9 mouse cellular contexts compared by ENCODE assay signal in the genomic region with DNA sequence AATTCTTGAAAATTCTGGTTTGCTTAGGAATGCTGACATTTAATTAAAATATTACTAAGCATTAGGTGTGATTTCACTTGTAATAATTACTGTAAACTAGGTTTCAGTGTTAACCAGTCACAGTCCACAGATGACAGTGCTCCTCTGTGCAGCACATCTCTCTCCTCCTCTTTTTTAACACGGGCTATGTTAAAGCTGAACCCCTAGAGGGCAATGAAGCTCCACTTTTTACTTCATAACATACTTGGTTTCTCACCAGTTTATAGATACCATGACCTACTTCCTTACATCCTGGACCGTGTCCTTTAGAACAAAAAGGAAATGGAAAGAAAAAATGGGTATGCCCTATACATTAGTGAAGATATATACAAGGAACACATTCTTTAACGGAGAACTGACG. TPM values are rescaled to one million over a fixed set of nuclear protein-coding genes. Genes with fewer than 3 reads are reported as not detected.
DNase-seq lines count a peak whose midpoint lies in the region; ATAC-seq lines count a peak whose summit lies in the region.
"Had no signal": no experiment of that assay in that cellular context is flagged by ENCODE, and none has a peak within 500 bp of the region (broad histone marks: within the 10 kb centered on the region; RNA-seq: fewer than 3 reads in every experiment).

No protein-coding gene starts in this region.

- 37% methylated on average over 4 of the region's 4 CpGs for WGBS in lung, embryonic 15.5 days
- WGBS in embryonic facial prominence, embryonic 14.5 days = 47% methylated on average over 4 of the region's 4 CpGs
- 49% methylated on average over 4 of the region's 4 CpGs for whole genome bisulfite sequencing in midbrain, embryonic 15.5 days

- no peak overlapping the region for H3K27ac ChIP-seq in lung, embryonic 15.5 days
- no peak overlapping the region for H3K27ac ChIP-seq in embryonic facial prominence, embryonic 14.5 days (replicated peaks; ENCODE audit: low read depth, low read length)
- H3K27ac ChIP-seq in midbrain, embryonic 15.5 days = no peak overlapping the region

- H3K9ac ChIP-seq in lung, embryonic 15.5 days = no peak overlapping the region
- H3K9ac ChIP-seq in embryonic facial prominence, embryonic 14.5 days (ENCODE audit: low read depth, low read length) = no peak overlapping the region
- no peak overlapping the region for H3K9ac ChIP-seq in midbrain, embryonic 15.5 days

- peaks cover 3% of the 10 kb centered on the region; the same call in 1 of the 2 replicates for H3K4me1 ChIP-seq in lung, embryonic 15.5 days
- H3K4me1 ChIP-seq in embryonic facial prominence, embryonic 14.5 days (ENCODE audit: control insufficient read depth, insufficient read depth, low read length) = no peaks in the 10 kb centered on the region; the same call in 1 of the 2 replicates
- peaks cover 6% of the 10 kb centered on the region; the same call in 1 of the 2 replicates for H3K4me1 ChIP-seq in midbrain, embryonic 15.5 days

- no peaks in the 10 kb centered on the region for H3K9me3 ChIP-seq in lung, embryonic 15.5 days
- no peaks in the 10 kb centered on the region for H3K9me3 ChIP-seq in embryonic facial prominence, embryonic 14.5 days (ENCODE audit: control insufficient read depth, low read length)
- no peaks in the 10 kb centered on the region for H3K9me3 ChIP-seq in midbrain, embryonic 15.5 days

- peak; percentile 34 for DNase-seq in cerebellum, adult 8-10 months
- DNase-seq in cerebellum, adult 11-12 months = no peak
- no peak for DNase-seq in lung, adult 18-20 months
- DNase-seq in embryonic facial prominence, embryonic 14.5 days (ENCODE audit: low spot score) = peak; percentile 51
- DNase-seq in right cerebral cortex, adult 2 months (ENCODE audit: low spot score in 2 of 2) = no peak

- H3K36me3 ChIP-seq in lung, embryonic 15.5 days = no peaks in the 10 kb centered on the region
- H3K36me3 ChIP-seq in embryonic facial prominence, embryonic 14.5 days (ENCODE audit: control insufficient read depth, insufficient read depth, low read length) = no peaks in the 10 kb centered on the region
- H3K36me3 ChIP-seq in midbrain, embryonic 15.5 days (replicated peaks) = no peaks in the 10 kb centered on the region

- H3K4me2 ChIP-seq in lung, embryonic 15.5 days = no peak overlapping the region
- H3K4me2 ChIP-seq in embryonic facial prominence, embryonic 14.5 days (ENCODE audit: low read depth, low read length) = no peak overlapping the region
- no peak overlapping the region for H3K4me2 ChIP-seq in midbrain, embryonic 15.5 days

- peak; percentile 35; the same call in 1 of the 2 replicates for ATAC-seq in lung, embryonic 15.5 days (ENCODE audit: borderline replicate concordance, extremely low read depth, low FRiP score, low TSS enrichment)
- ATAC-seq in embryonic facial prominence, embryonic 14.5 days (ENCODE audit: low read depth) = peak; percentile 41; the same call in 1 of the 2 replicates
- peak; percentile 60; the same call in 1 of the 2 replicates for ATAC-seq in midbrain, embryonic 15.5 days (replicated peaks)
- no peak for ATAC-seq in erythroid progenitor cell, adult 5-6 weeks (replicated peaks; ENCODE audit: low FRiP score, poor library complexity, severe bottlenecking)

- H3K4me3 ChIP-seq in lung, embryonic 15.5 days = no peak overlapping the region
- H3K4me3 ChIP-seq in embryonic facial prominence, embryonic 14.5 days (ENCODE audit: low read depth, low read length) = no peak overlapping the region
- no peak overlapping the region for H3K4me3 ChIP-seq in midbrain, embryonic 15.5 days
- H3K4me3 ChIP-seq: erythroblast, embryonic 14.5 days had no signal

- H3K27me3 ChIP-seq in lung, embryonic 15.5 days = no peaks in the 10 kb centered on the region
- no peaks in the 10 kb centered on the region for H3K27me3 ChIP-seq in embryonic facial prominence, embryonic 14.5 days (replicated peaks; ENCODE audit: control insufficient read depth, insufficient read depth, low read length)
- no peaks in the 10 kb centered on the region for H3K27me3 ChIP-seq in midbrain, embryonic 15.5 days (replicated peaks)

RNA-seq across cellular contexts. Expression of a gene that starts 50.6 kb away (rescaled TPM):
- 38.4 and 40.6 TPM in 2 replicates for polyA plus RNA-seq in lung, embryonic 15.5 days (2015; fragmentation: Nextera tagmentation; extraction: Ambion mirVana)
- polyA plus RNA-seq in embryonic facial prominence, embryonic 14.5 days (2014; fragmentation: Nextera tagmentation; extraction: Ambion mirVana) = 40.7 and 49.1 TPM in 2 replicates
- 31.7 and 32.2 TPM in 2 replicates for polyA plus RNA-seq in midbrain, embryonic 15.5 days (2015; fragmentation: Nextera tagmentation; extraction: Ambion mirVana)
- total RNA-seq in erythroid progenitor cell, adult 5-6 weeks (2015; ENCODE audit: low replicate concordance) = 5.4 and 11.3 TPM in 2 replicates
- 5.8 TPM in 1 of 2 replicates, not detected in the other for total RNA-seq in erythroid progenitor cell, adult 5-6 weeks (2017; ENCODE audit: low replicate concordance)

RNA-seq across cellular contexts. Expression of a gene that starts 59.1 kb away (rescaled TPM):
- 73.3 and 76.9 TPM in 2 replicates for polyA plus RNA-seq in lung, embryonic 15.5 days (2015; fragmentation: Nextera tagmentation; extraction: Ambion mirVana)
- 68.4 and 73.2 TPM in 2 replicates for polyA plus RNA-seq in embryonic facial prominence, embryonic 14.5 days (2014; fragmentation: Nextera tagmentation; extraction: Ambion mirVana)
- polyA plus RNA-seq in midbrain, embryonic 15.5 days (2015; fragmentation: Nextera tagmentation; extraction: Ambion mirVana) = 70.2 and 74.0 TPM in 2 replicates
- 42.9 and 93.1 TPM in 2 replicates for total RNA-seq in erythroid progenitor cell, adult 5-6 weeks (2015; ENCODE audit: low replicate concordance)
- 47.7 and 81.4 TPM in 2 replicates for total RNA-seq in erythroid progenitor cell, adult 5-6 weeks (2017; ENCODE audit: low replicate concordance)

Comparison
In these comparisons a context has a peak if more than half of its experiments do, and no peak if none do; other contexts are left out.
1. DNase-seq: peak in cerebellum, adult 8-10 months (single experiment) and embryonic facial prominence, embryonic 14.5 days (single experiment); none in cerebellum, adult 11-12 months (single experiment), lung, adult 18-20 months (0 of 2) and right cerebral cortex, adult 2 months (0 of 2).